Mouse (Mus musculus): Measurements from ENCODE around the gene Ereg. TPM values are rescaled to one million over a fixed set of nuclear protein-coding genes. Genes with fewer than 3 reads are reported as not detected.
A peak's percentile ranks its signal among the peaks of the same experiment; 100 is the strongest.

Gene Ereg
- polyA plus RNA-seq, 1 experiment: 1.8 TPM

GRCm38 (mm10) chr5:91075021-91075420 lies 599 bp downstream of the Ereg start:
- H3K36me3 ChIP-seq (ENCODE audit: control insufficient read depth, insufficient read depth, low read length): no peaks in the 10 kb centered on the region
- H3K27me3 ChIP-seq (ENCODE audit: control insufficient read depth, insufficient read depth, low read length): no peaks in the 10 kb centered on the region
- TF ChIP-seq CTCF (IDR thresholded peaks at IDR 0.05; ENCODE audit: extremely low read depth, insufficient read length, insufficient replicate concordance, low read depth, low read length) (no peak), POLR2A (IDR thresholded peaks at IDR 0.05; ENCODE audit: low read depth, low read length) (no peak)
- peak overlapping the region; percentile 68 for H3K4me3 ChIP-seq (ENCODE audit: low read depth, low read length)
- WGBS: 19% methylated on average over 1 of the region's 1 CpGs
- H3K27ac ChIP-seq (ENCODE audit: insufficient read depth, low read depth, low read length): peak overlapping the region; percentile 75
- peaks cover 10% of the 10 kb centered on the region for H3K4me1 ChIP-seq (ENCODE audit: control insufficient read depth, insufficient read depth, insufficient read length, low read length)

- no peak for TF ChIP-seq POLR2A (IDR thresholded peaks at IDR 0.05; ENCODE audit: low read depth, low read length)
- no peak for TF ChIP-seq CTCF (IDR thresholded peaks at IDR 0.05; ENCODE audit: extremely low read depth, insufficient read length, insufficient replicate concordance, low read depth, low read length)
- no peak overlapping the region for H3K27ac ChIP-seq (ENCODE audit: insufficient read depth, low read depth, low read length)
- no peaks in the 10 kb centered on the region for H3K36me3 ChIP-seq (ENCODE audit: control insufficient read depth, insufficient read depth, low read length)
- H3K4me1 ChIP-seq (ENCODE audit: control insufficient read depth, insufficient read depth, insufficient read length, low read length): 0 out of 2 replicates have a peak, but pooled peaks cover 1% of the 10 kb centered on the region
- WGBS: 77% methylated on average over 5 of the region's 5 CpGs
- no peaks in the 10 kb centered on the region for H3K27me3 ChIP-seq (ENCODE audit: control insufficient read depth, insufficient read depth, low read length)
- H3K4me3 ChIP-seq (ENCODE audit: low read depth, low read length): no peak overlapping the region
Observed at GRCm38 (mm10) chr5:91083016-91083415, 8.6 kb downstream of the Ereg start.

GRCm38 (mm10) chr5:91085291-91085690 lies 10.9 kb downstream of the Ereg start:
- Histone ChIP-seq H3K4me1 (ENCODE audit: control insufficient read depth, insufficient read depth, insufficient read length, low read length) (0 out of 2 replicates have a peak, but pooled peaks cover 3% of the 10 kb centered on the region), H3K4me3 (ENCODE audit: low read depth, low read length) (no peak overlapping the region), H3K27me3 (ENCODE audit: control insufficient read depth, insufficient read depth, low read length) (no peaks in the 10 kb centered on the region), H3K36me3 (ENCODE audit: control insufficient read depth, insufficient read depth, low read length) (peaks cover 5% of the 10 kb centered on the region; the same call in 1 of the 2 replicates), H3K27ac (ENCODE audit: insufficient read depth, low read depth, low read length) (no peak overlapping the region)
- no peak for TF ChIP-seq POLR2A (IDR thresholded peaks at IDR 0.05; ENCODE audit: low read depth, low read length)
- TF ChIP-seq CTCF (IDR thresholded peaks at IDR 0.05; ENCODE audit: extremely low read depth, insufficient read length, insufficient replicate concordance, low read depth, low read length): no peak
- WGBS: 43% methylated on average over 5 of the region's 5 CpGs

GRCm38 (mm10) chr5:91090301-91090700 lies 15.9 kb downstream of the Ereg start:
- Histone ChIP-seq H3K36me3 (ENCODE audit: control insufficient read depth, insufficient read depth, low read length) (peaks cover 9% of the 10 kb centered on the region), H3K27me3 (ENCODE audit: control insufficient read depth, insufficient read depth, low read length) (no peaks in the 10 kb centered on the region), H3K4me3 (ENCODE audit: low read depth, low read length) (no peak overlapping the region), H3K4me1 (ENCODE audit: control insufficient read depth, insufficient read depth, insufficient read length, low read length) (0 out of 2 replicates have a peak, but pooled peaks cover 3% of the 10 kb centered on the region), H3K27ac (ENCODE audit: insufficient read depth, low read depth, low read length) (no peak overlapping the region)
- TF ChIP-seq POLR2A (IDR thresholded peaks at IDR 0.05; ENCODE audit: low read depth, low read length) (no peak), CTCF (IDR thresholded peaks at IDR 0.05; ENCODE audit: extremely low read depth, insufficient read length, insufficient replicate concordance, low read depth, low read length) (no peak)
- WGBS: 39% methylated on average over 3 of the region's 3 CpGs

GRCm38 (mm10) chr5:91097911-91098614 lies 23.6 kb downstream of the Ereg start:
- 31% methylated on average over 10 of the region's 10 CpGs for WGBS
- Histone ChIP-seq H3K27ac (ENCODE audit: insufficient read depth, low read depth, low read length) (no peak overlapping the region; the same call in 1 of the 2 replicates), H3K4me3 (ENCODE audit: low read depth, low read length) (no peak overlapping the region), H3K36me3 (ENCODE audit: control insufficient read depth, insufficient read depth, low read length) (no peaks in the 10 kb centered on the region), H3K4me1 (ENCODE audit: control insufficient read depth, insufficient read depth, insufficient read length, low read length) (peaks cover 4% of the 10 kb centered on the region; the same call in 1 of the 2 replicates), H3K27me3 (ENCODE audit: control insufficient read depth, insufficient read depth, low read length) (no peaks in the 10 kb centered on the region)
- TF ChIP-seq POLR2A (IDR thresholded peaks at IDR 0.05; ENCODE audit: low read depth, low read length): no peak
- TF ChIP-seq CTCF (IDR thresholded peaks at IDR 0.05; ENCODE audit: extremely low read depth, insufficient read length, insufficient replicate concordance, low read depth, low read length): no peak

- Histone ChIP-seq H3K36me3 (ENCODE audit: control insufficient read depth, insufficient read depth, low read length) (no peaks in the 10 kb centered on the region), H3K27me3 (ENCODE audit: control insufficient read depth, insufficient read depth, low read length) (no peaks in the 10 kb centered on the region), H3K4me3 (ENCODE audit: low read depth, low read length) (no peak overlapping the region), H3K4me1 (ENCODE audit: control insufficient read depth, insufficient read depth, insufficient read length, low read length) (peaks cover 4% of the 10 kb centered on the region; the same call in 1 of the 2 replicates), H3K27ac (ENCODE audit: insufficient read depth, low read depth, low read length) (no peak overlapping the region)
- TF ChIP-seq CTCF (IDR thresholded peaks at IDR 0.05; ENCODE audit: extremely low read depth, insufficient read length, insufficient replicate concordance, low read depth, low read length) (no peak), POLR2A (IDR thresholded peaks at IDR 0.05; ENCODE audit: low read depth, low read length) (no peak)
- WGBS: 94% methylated on average over 5 of the region's 5 CpGs
Observed at GRCm38 (mm10) chr5:91101742-91102141, 27.3 kb downstream of the Ereg start.

GRCm38 (mm10) chr5:91103943-91104665 lies 29.7 kb downstream of the Ereg start:
- Histone ChIP-seq H3K27ac (ENCODE audit: insufficient read depth, low read depth, low read length) (no peak overlapping the region), H3K4me1 (ENCODE audit: control insufficient read depth, insufficient read depth, insufficient read length, low read length) (0 out of 2 replicates have a peak, but pooled peaks cover under 1% of the 10 kb centered on the region), H3K4me3 (ENCODE audit: low read depth, low read length) (no peak overlapping the region), H3K27me3 (ENCODE audit: control insufficient read depth, insufficient read depth, low read length) (no peaks in the 10 kb centered on the region), H3K36me3 (ENCODE audit: control insufficient read depth, insufficient read depth, low read length) (no peaks in the 10 kb centered on the region)
- 56% methylated on average over 7 of the region's 7 CpGs for WGBS
- no peak for TF ChIP-seq POLR2A (IDR thresholded peaks at IDR 0.05; ENCODE audit: low read depth, low read length)
- TF ChIP-seq CTCF (IDR thresholded peaks at IDR 0.05; ENCODE audit: extremely low read depth, insufficient read length, insufficient replicate concordance, low read depth, low read length): no peak

All from small intestine, adult 2 months (tissue).